8 mouse cellular contexts compared by ENCODE assay signal in genomic region chr6:131292991-131293788, GRCm38 (mm10). TPM values are rescaled to one million over a fixed set of nuclear protein-coding genes. Genes with fewer than 3 reads are reported as not detected.
DNase-seq lines count a peak whose midpoint lies in the region; ATAC-seq lines count a peak whose summit lies in the region.

Magohb (minus strand) TSS chr6:131293244.

- ATAC-seq in megakaryocyte, adult 5-6 weeks (ENCODE audit: poor library complexity, severe bottlenecking) = peak; percentile 82

- peak; percentile 81 to 94 for DNase-seq in adrenal gland, adult (ENCODE audit: inconsistent age in 2 of 2, low spot score in 1 of 2)
- DNase-seq in embryo, embryonic 10 days (ENCODE audit: low spot score) = peak; percentile 93
- peak; percentile 92 for DNase-seq in gastrocnemius, postnatal 10 days
- DNase-seq in induced T-regulatory cell, adult 2 months (ENCODE audit: low read depth) = peak; percentile 91
- DNase-seq in left cerebral cortex, adult 8-10 months (ENCODE audit: low spot score in 2 of 2) = peak; percentile 60 to 87
- peak; percentile 86 for DNase-seq in right cerebral cortex, adult 18-20 months
- peak; percentile 81 for DNase-seq in urinary bladder, adult 2 months (ENCODE audit: low spot score)

RNA-seq across cellular contexts. Expression of gene Magohb, which starts in this region (rescaled TPM):
- total RNA-seq in gastrocnemius, postnatal 10 days (2021) = 1 to 10 TPM; 8.1 to 9.0 TPM
- total RNA-seq in left cerebral cortex, adult 8-10 months (2022) = 10 to 100 TPM in 1 of 4 experiments, 1 to 10 TPM in 3; 8.9 to 11.6 (median 9.6) TPM
- 67.9 and 68.0 TPM in 2 replicates for total RNA-seq in megakaryocyte, adult 5-6 weeks (2015)
- total RNA-seq in megakaryocyte, adult 5-6 weeks (2017) = 36.5 and 53.5 TPM in 2 replicates
- polyA plus RNA-seq in urinary bladder, adult 2 months (2012; rRNA removed) = 18.4 and 21.3 TPM in 2 replicates

Comparison
In these comparisons a context has a peak if more than half of its experiments do, and no peak if none do; other contexts are left out.
1. Peak in every context shown above with its lines: DNase-seq and ATAC-seq.